Mouse (Mus musculus) brain, embryonic 14.5 days (tissue): ENCODE data around the gene D230025D16Rik.

Source experiments
- CTCF ChIP-seq: fragments of 200-500 bp; IDR thresholded peaks from 2 replicates; pipeline ENCODE4 v1.5.1; 2012; ENCODE audit warnings: inconsistent platforms, mild to moderate bottlenecking, moderate library complexity, borderline replicate concordance; ENCODE audit not compliant: insufficient read depth, insufficient read length; ENCODE audit errors: extremely low read depth
- POLR2A ChIP-seq: fragments of 200-500 bp; IDR thresholded peaks from 2 replicates; pipeline ENCODE4 v1.6.1; 2012; ENCODE audit warnings: mild to moderate bottlenecking, inconsistent platforms, borderline replicate concordance; ENCODE audit not compliant: poor library complexity, insufficient read depth, insufficient read length, severe bottlenecking; ENCODE audit errors: extremely low read depth

DNA sequence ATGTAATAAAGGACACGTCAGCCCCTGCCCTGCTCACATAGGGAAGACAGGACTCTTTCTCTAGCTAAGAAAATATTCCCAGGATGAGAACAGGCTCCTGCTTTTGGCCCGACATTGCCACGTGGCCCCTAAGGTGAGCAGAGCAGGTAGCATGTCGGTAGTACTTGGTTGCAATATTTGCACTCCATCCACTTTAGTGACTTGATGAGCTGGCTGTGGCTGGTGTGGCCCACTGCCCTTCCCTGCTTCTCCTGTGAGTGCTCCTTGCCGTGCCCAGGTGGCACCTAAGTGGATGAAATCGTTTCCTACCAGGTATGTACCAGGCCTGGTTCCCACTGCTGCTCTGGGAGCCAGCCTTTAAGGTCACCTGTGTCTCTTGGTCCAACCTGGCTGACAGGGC lies 27.0 kb downstream of the D230025D16Rik start:
- no peak for TF ChIP-seq CTCF
- TF ChIP-seq POLR2A, result no peak
